Mouse (Mus musculus): ENCODE results near the gene Ifitm1. TPM values are rescaled to one million over a fixed set of nuclear protein-coding genes. Genes with fewer than 3 reads are reported as not detected.

Ifitm1 gene
- polyA plus RNA-seq, 1 experiment from 2014 or later: 24.0 TPM

- Histone ChIP-seq H3K36me3 (no peaks in the 10 kb centered on the region), H3K9ac (no peak overlapping the region), H3K4me1 (replicated peaks) (0 out of 2 replicates have a peak, but pooled peaks cover 3% of the 10 kb centered on the region), H3K4me2 (no peak overlapping the region), H3K27ac (no peak overlapping the region), H3K27me3 (no peaks in the 10 kb centered on the region), H3K4me3 (replicated peaks) (no peak overlapping the region), H3K9me3 (replicated peaks) (no peaks in the 10 kb centered on the region)
- no peak for ATAC-seq (ENCODE audit: low read depth)
- 25% methylated on average over 8 of the region's 8 CpGs for WGBS (ENCODE audit: insufficient replicate concordance)
- no peak for DNase-seq
These were observed 14.7 kb downstream of the Ifitm1 start for GRCm38 (mm10) chr7:140981704-140982103.

GRCm38 (mm10) chr7:140982971-140983370 is 15.9 kb downstream of the Ifitm1 start:
- 53% methylated on average over 7 of the region's 7 CpGs for WGBS (ENCODE audit: insufficient replicate concordance)
- no peaks in the 10 kb centered on the region for H3K36me3 ChIP-seq
- no peak overlapping the region for H3K4me2 ChIP-seq
- no peak overlapping the region for H3K9ac ChIP-seq
- ATAC-seq (ENCODE audit: low read depth): no peak
- no peaks in the 10 kb centered on the region for H3K27me3 ChIP-seq
- H3K9me3 ChIP-seq (replicated peaks): no peaks in the 10 kb centered on the region
- H3K27ac ChIP-seq: no peak overlapping the region
- H3K4me1 ChIP-seq (replicated peaks): 0 out of 2 replicates have a peak, but pooled peaks cover 3% of the 10 kb centered on the region
- no peak for DNase-seq
- H3K4me3 ChIP-seq (replicated peaks): no peak overlapping the region

GRCm38 (mm10) chr7:140987182-140988138 is 20.4 kb downstream of the Ifitm1 start:
- no peak for DNase-seq
- Histone ChIP-seq H3K4me3 (replicated peaks) (no peak overlapping the region), H3K9me3 (replicated peaks) (no peaks in the 10 kb centered on the region), H3K27ac (no peak overlapping the region), H3K27me3 (no peaks in the 10 kb centered on the region), H3K36me3 (no peaks in the 10 kb centered on the region), H3K9ac (no peak overlapping the region), H3K4me1 (replicated peaks) (peaks cover 12% of the 10 kb centered on the region), H3K4me2 (no peak overlapping the region)
- no peak for ATAC-seq (ENCODE audit: low read depth)
- 54% methylated on average over 17 of the region's 17 CpGs for WGBS (ENCODE audit: insufficient replicate concordance)

- DNase-seq (no peak), ATAC-seq (ENCODE audit: low read depth) (no peak)
- Histone ChIP-seq H3K36me3 (no peaks in the 10 kb centered on the region), H3K4me3 (replicated peaks) (no peak overlapping the region), H3K27me3 (no peaks in the 10 kb centered on the region), H3K9ac (no peak overlapping the region), H3K9me3 (replicated peaks) (no peaks in the 10 kb centered on the region), H3K4me2 (no peak overlapping the region), H3K4me1 (replicated peaks) (peaks cover 12% of the 10 kb centered on the region), H3K27ac (no peak overlapping the region)
- WGBS (ENCODE audit: insufficient replicate concordance): 57% methylated on average over 4 of the region's 4 CpGs
These were observed 22.0 kb downstream of the Ifitm1 start for GRCm38 (mm10) chr7:140989022-140989421.

GRCm38 (mm10) chr7:140990185-140990584 is 23.2 kb downstream of the Ifitm1 start:
- Histone ChIP-seq H3K27me3 (no peaks in the 10 kb centered on the region), H3K4me1 (replicated peaks) (peaks cover 12% of the 10 kb centered on the region), H3K27ac (no peak overlapping the region), H3K36me3 (no peaks in the 10 kb centered on the region), H3K4me3 (replicated peaks) (no peak overlapping the region), H3K9me3 (replicated peaks) (no peaks in the 10 kb centered on the region), H3K9ac (no peak overlapping the region), H3K4me2 (no peak overlapping the region)
- DNase-seq (no peak), ATAC-seq (ENCODE audit: low read depth) (no peak)
- WGBS (ENCODE audit: insufficient replicate concordance): 37% methylated on average over 6 of the region's 6 CpGs

GRCm38 (mm10) chr7:140990622-140991021 is 23.6 kb downstream of the Ifitm1 start:
- H3K9me3 ChIP-seq (replicated peaks): no peaks in the 10 kb centered on the region
- peak; percentile 31; the same call in 1 of the 2 replicates for ATAC-seq (ENCODE audit: low read depth)
- peaks cover 12% of the 10 kb centered on the region for H3K4me1 ChIP-seq (replicated peaks)
- H3K9ac ChIP-seq: no peak overlapping the region
- no peak overlapping the region for H3K4me2 ChIP-seq
- WGBS (ENCODE audit: insufficient replicate concordance): 24% methylated on average over 5 of the region's 5 CpGs
- no peaks in the 10 kb centered on the region for H3K27me3 ChIP-seq
- no peak for DNase-seq
- H3K36me3 ChIP-seq: no peaks in the 10 kb centered on the region
- no peak overlapping the region; the same call in 1 of the 2 replicates for H3K27ac ChIP-seq
- no peak overlapping the region for H3K4me3 ChIP-seq (replicated peaks)

GRCm38 (mm10) chr7:140991117-140991689 is 24.2 kb downstream of the Ifitm1 start:
- ATAC-seq (ENCODE audit: low read depth) (no peak), DNase-seq (no peak)
- Histone ChIP-seq H3K27me3 (no peaks in the 10 kb centered on the region), H3K4me1 (replicated peaks) (peaks cover 12% of the 10 kb centered on the region), H3K4me2 (no peak overlapping the region), H3K27ac (no peak overlapping the region; the same call in 1 of the 2 replicates), H3K4me3 (replicated peaks) (no peak overlapping the region), H3K9ac (no peak overlapping the region), H3K9me3 (replicated peaks) (no peaks in the 10 kb centered on the region), H3K36me3 (no peaks in the 10 kb centered on the region)
- WGBS (ENCODE audit: insufficient replicate concordance): 30% methylated on average over 14 of the region's 14 CpGs

- H3K36me3 ChIP-seq: no peaks in the 10 kb centered on the region
- 0 out of 2 replicates have a peak, but pooled peaks cover 3% of the 10 kb centered on the region for H3K4me1 ChIP-seq (replicated peaks)
- WGBS (ENCODE audit: insufficient replicate concordance): 23% methylated on average over 1 of the region's 1 CpGs
- no peak overlapping the region for H3K9ac ChIP-seq
- ATAC-seq (ENCODE audit: low read depth) (no peak), DNase-seq (no peak)
- H3K9me3 ChIP-seq (replicated peaks): no peaks in the 10 kb centered on the region
- no peak overlapping the region for H3K4me3 ChIP-seq (replicated peaks)
- no peak overlapping the region for H3K4me2 ChIP-seq
- no peaks in the 10 kb centered on the region for H3K27me3 ChIP-seq
- H3K27ac ChIP-seq: no peak overlapping the region
These were observed 30.8 kb downstream of the Ifitm1 start for GRCm38 (mm10) chr7:140997817-140998216.

- WGBS (ENCODE audit: insufficient replicate concordance): 50% methylated on average over 11 of the region's 11 CpGs
- Histone ChIP-seq H3K4me1 (replicated peaks) (0 out of 2 replicates have a peak, but pooled peaks cover 3% of the 10 kb centered on the region), H3K4me2 (no peak overlapping the region), H3K9me3 (replicated peaks) (no peaks in the 10 kb centered on the region), H3K9ac (no peak overlapping the region), H3K36me3 (no peaks in the 10 kb centered on the region), H3K4me3 (replicated peaks) (no peak overlapping the region), H3K27ac (no peak overlapping the region; the same call in 1 of the 2 replicates), H3K27me3 (no peaks in the 10 kb centered on the region)
- DNase-seq (no peak), ATAC-seq (ENCODE audit: low read depth) (no peak)
These were observed 32.1 kb downstream of the Ifitm1 start for GRCm38 (mm10) chr7:140998853-140999700.

- H3K27me3 ChIP-seq: no peaks in the 10 kb centered on the region
- ATAC-seq (ENCODE audit: low read depth) (no peak), DNase-seq (no peak)
- no peak overlapping the region for H3K4me3 ChIP-seq (replicated peaks)
- 72% methylated on average over 15 of the region's 15 CpGs for WGBS (ENCODE audit: insufficient replicate concordance)
- no peaks in the 10 kb centered on the region for H3K9me3 ChIP-seq (replicated peaks)
- 0 out of 2 replicates have a peak, but pooled peaks cover 3% of the 10 kb centered on the region for H3K4me1 ChIP-seq (replicated peaks)
- H3K9ac ChIP-seq: no peak overlapping the region
- no peak overlapping the region for H3K27ac ChIP-seq
- H3K4me2 ChIP-seq: no peak overlapping the region
- no peaks in the 10 kb centered on the region for H3K36me3 ChIP-seq
These were observed 34.1 kb downstream of the Ifitm1 start for GRCm38 (mm10) chr7:141000881-141001708.

Measured in liver, embryonic 13.5 days (tissue).